Mouse (Mus musculus) myocyte (in vitro differentiated cells): Measurements from ENCODE around the gene Psmc2.

Source experiments
- E2F4 ChIP-seq: IDR thresholded peaks from one replicate; pipeline ENCODE4 v1.6.1; 2011; ENCODE audit warnings: mild to moderate bottlenecking, control low read depth, moderate library complexity; ENCODE audit not compliant: insufficient read depth
- MAX ChIP-seq: IDR thresholded peaks from one replicate; pipeline ENCODE4 v1.6.1; 2011; ENCODE audit warnings: low read depth, mild to moderate bottlenecking, control low read depth
- POLR2A ChIP-seq: IDR thresholded peaks from one replicate; pipeline ENCODE4 v1.6.1; 2011; ENCODE audit warnings: low read depth, mild to moderate bottlenecking, control low read depth, moderate library complexity; ENCODE audit not compliant: insufficient read length
- POLR2AphosphoS2 ChIP-seq: IDR thresholded peaks from one replicate; pipeline ENCODE4 v1.6.1; 2011; ENCODE audit warnings: low read depth, control low read depth; ENCODE audit not compliant: insufficient read length
- REST ChIP-seq: IDR thresholded peaks from one replicate; pipeline ENCODE4 v1.6.1; 2011; ENCODE audit warnings: mild to moderate bottlenecking, control low read depth, moderate library complexity; ENCODE audit not compliant: insufficient read depth, insufficient read length
- TCF12 ChIP-seq: IDR thresholded peaks from one replicate; pipeline ENCODE4 v1.6.1; 2011; ENCODE audit warnings: mild to moderate bottlenecking, control low read depth; ENCODE audit not compliant: poor library complexity, insufficient read depth, severe bottlenecking
- TCF3 ChIP-seq: IDR thresholded peaks from one replicate; pipeline ENCODE4 v1.6.1; 2011; ENCODE audit warnings: low read depth, control low read depth; ENCODE audit not compliant: insufficient read length
- USF1 ChIP-seq: IDR thresholded peaks from one replicate; pipeline ENCODE4 v1.6.1; 2011; ENCODE audit warnings: low read depth, mild to moderate bottlenecking, control low read depth, moderate library complexity

DNA sequence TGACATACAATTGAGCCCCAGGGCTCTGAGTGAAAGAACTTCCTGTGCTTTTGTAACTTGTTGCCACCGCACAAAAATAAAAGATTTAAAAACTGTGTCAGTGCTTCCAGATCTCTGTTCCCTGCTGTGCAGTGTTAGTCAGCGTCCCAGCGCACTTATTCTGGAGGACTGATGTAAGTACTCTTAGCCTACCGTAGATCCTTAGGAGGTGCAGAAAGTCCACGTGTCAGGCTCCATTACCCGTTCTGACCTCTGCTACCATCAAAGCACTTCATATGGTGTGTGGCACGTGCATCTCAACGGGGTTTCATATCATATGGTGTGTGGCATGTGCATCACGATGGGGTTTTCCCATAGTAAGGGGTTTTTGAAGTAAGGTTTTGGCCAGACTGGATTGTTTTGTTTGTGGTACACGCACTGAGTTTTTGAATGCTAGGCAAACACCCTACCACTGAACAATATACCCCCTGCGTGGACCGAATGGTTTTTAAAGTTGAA, 18.7 kb downstream of the Psmc2 start:
- TF ChIP-seq POLR2A = no peak
- no peak for TF ChIP-seq E2F4
- no peak for TF ChIP-seq MAX
- TF ChIP-seq REST = no peak
- no peak for TF ChIP-seq TCF12
- TF ChIP-seq POLR2AphosphoS2 = no peak
- TF ChIP-seq USF1 = no peak
- no peak for TF ChIP-seq TCF3
